Mouse (Mus musculus) duodenum, adult 2 months (tissue): ENCODE data around the gene Snd1. TPM values are rescaled to one million over a fixed set of nuclear protein-coding genes. Genes with fewer than 3 reads are reported as not detected.

Experiments
- polyA plus RNA-seq: library from polyadenylated mRNA; depleted of rRNA; stranded (reverse); fragments of >200 nt; gene quantifications from 2 replicates; pipeline ENCODE4 v1.2.3, GENCODE M21; 2012; ENCODE audit warnings: low replicate concordance; rRNA removed

Snd1 gene
- 92.1 and 97.0 TPM in 2 replicates for polyA plus RNA-seq

GRCm38 (mm10) chr6:28474839-28475238 is at the start of gene Snd1:
TSS of gene Snd1 (plus strand) at chr6:28475139.

GRCm38 (mm10) chr6:28427096-28427839 is 47.7 kb upstream of the Snd1 start, which contains the start of gene Fscn3:
TSS of gene Fscn3 (plus strand) at chr6:28427789.

GRCm38 (mm10) chr6:28428290-28428689 is 46.6 kb upstream of the Snd1 start, which contains the start of gene Gcc1:
TSS of gene Gcc1 (minus strand) at chr6:28428390.

GRCm38 (mm10) chr6:28449253-28449652 is 25.7 kb upstream of the Snd1 start, which contains the start of gene Pax4:
TSS of gene Pax4 (minus strand) at chr6:28449353.

GRCm38 (mm10) chr6:28831011-28831853 is 356.3 kb downstream of the Snd1 start, which contains the start of gene Lrrc4:
TSS of gene Lrrc4 (minus strand) at chr6:28831747.

Other genes with a start within 250 kb of the Snd1 start
- 1.8 and 2.9 TPM in 2 replicates for gene Zfp800, start 77.1 kb upstream of the Snd1 start, polyA plus RNA-seq
- 810 and 2,700 TPM in 2 replicates for gene Arf5, start 51.6 kb upstream of the Snd1 start, polyA plus RNA-seq
- 0.12 and 0.43 TPM in 2 replicates for gene Fscn3, start 47.4 kb upstream of the Snd1 start, polyA plus RNA-seq
- 4.3 and 5.1 TPM in 2 replicates for gene Gcc1, start 46.7 kb upstream of the Snd1 start, polyA plus RNA-seq
- 0.68 and 2.0 TPM in 2 replicates for gene Pax4, start 25.8 kb upstream of the Snd1 start, polyA plus RNA-seq